Mouse (Mus musculus) embryonic facial prominence, embryonic 13.5 days (tissue): ENCODE measurements around the gene Arhgap23. TPM values are rescaled to one million over a fixed set of nuclear protein-coding genes. Genes with fewer than 3 reads are reported as not detected.

Source experiments
- ATAC-seq: fragments of 200-750 bp; cut with Nextera tagmentation; 2 replicates; pipeline ENCODE4 v1.8.0; 2017; ENCODE audit warnings: low read depth; ENCODE audit not compliant: insufficient number of reproducible peaks, insufficient read depth, low FRiP score, low TSS enrichment
- H3K27ac ChIP-seq: fragments of 300-500 bp; sonication (generic); 2 replicates; pipeline ENCODE4 v1.5.1; 2015; ENCODE audit warnings: moderate library complexity, mild to moderate bottlenecking, inconsistent platforms
- H3K27me3 ChIP-seq: fragments of 300-500 bp; sonication (generic); 2 replicates; pipeline ENCODE4 v1.6.1; 2015; ENCODE audit warnings: mild to moderate bottlenecking, inconsistent platforms
- H3K36me3 ChIP-seq: fragments of 300-500 bp; sonication (generic); 2 replicates; pipeline ENCODE4 v1.6.1; 2015; ENCODE audit warnings: mild to moderate bottlenecking, inconsistent platforms
- H3K4me1 ChIP-seq: fragments of 300-500 bp; sonication (generic); 2 replicates; pipeline ENCODE4 v1.6.1; 2015; ENCODE audit warnings: inconsistent platforms
- H3K4me2 ChIP-seq: fragments of 300-500 bp; sonication (generic); 2 replicates; pipeline ENCODE4 v1.6.1; 2015; ENCODE audit warnings: moderate library complexity, mild to moderate bottlenecking, inconsistent platforms
- H3K4me3 ChIP-seq: fragments of 300-500 bp; sonication (generic); 2 replicates; pipeline ENCODE4 v1.5.1; 2015; ENCODE audit warnings: mild to moderate bottlenecking, inconsistent platforms
- H3K9ac ChIP-seq: fragments of 300-500 bp; sonication (generic); 2 replicates; pipeline ENCODE4 v1.6.1; 2015; ENCODE audit warnings: mild to moderate bottlenecking, inconsistent platforms
- H3K9me3 ChIP-seq: fragments of 300-500 bp; sonication (generic); 2 replicates; pipeline ENCODE4 v1.6.1; 2016; ENCODE audit warnings: inconsistent platforms
- WGBS: fragments of 180-500 bp; shearing (Covaris S2); methylation state at CpG from one replicate; pipeline ENCODE4 v1.1.7; 2015; ENCODE audit warnings: mixed read lengths; 5-methylcytosine and 5-hydroxymethylcytosine counted together
- polyA plus RNA-seq: library from polyadenylated mRNA; unstranded; fragments of >200 nt; fragmentation: Nextera tagmentation; extraction: Ambion mirVana; gene quantifications from 2 replicates; pipeline ENCODE4 v1.2.1, GENCODE M21; 2015

Arhgap23 gene
- polyA plus RNA-seq, 1 experiment from 2014 or later = 8.4 TPM

DNA sequence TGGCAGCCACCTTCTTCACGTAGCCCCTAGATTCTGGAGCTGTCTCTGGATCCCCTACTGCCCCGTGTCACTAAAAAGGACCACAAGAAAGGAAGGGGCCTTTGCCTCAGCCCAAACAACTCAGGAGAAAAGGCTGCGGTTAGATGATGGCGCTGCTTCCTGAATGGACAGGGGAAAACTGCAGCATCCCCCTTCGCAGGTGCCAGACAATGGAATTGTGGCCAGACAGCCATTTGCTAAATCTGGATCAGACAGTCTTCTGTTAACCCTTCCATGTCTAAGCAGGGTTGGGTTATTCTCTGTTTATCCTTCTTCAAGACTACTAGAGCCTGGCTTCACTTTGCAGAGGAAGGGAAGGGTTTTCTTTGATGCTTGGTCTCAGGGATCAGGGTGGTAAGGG, 115.6 kb downstream of the Arhgap23 start:
- peaks cover 29% of the 10 kb centered on the region for H3K4me1 ChIP-seq
- no peak for ATAC-seq
- H3K27me3 ChIP-seq = peaks cover 59% of the 10 kb centered on the region
- no peaks in the 10 kb centered on the region for H3K36me3 ChIP-seq
- H3K27ac ChIP-seq = no peak overlapping the region
- 65% methylated on average over 5 of the region's 5 CpGs for WGBS
- H3K4me3 ChIP-seq = no peak overlapping the region
- no peaks in the 10 kb centered on the region for H3K9me3 ChIP-seq
- no peak overlapping the region for H3K4me2 ChIP-seq
- H3K9ac ChIP-seq = no peak overlapping the region

DNA sequence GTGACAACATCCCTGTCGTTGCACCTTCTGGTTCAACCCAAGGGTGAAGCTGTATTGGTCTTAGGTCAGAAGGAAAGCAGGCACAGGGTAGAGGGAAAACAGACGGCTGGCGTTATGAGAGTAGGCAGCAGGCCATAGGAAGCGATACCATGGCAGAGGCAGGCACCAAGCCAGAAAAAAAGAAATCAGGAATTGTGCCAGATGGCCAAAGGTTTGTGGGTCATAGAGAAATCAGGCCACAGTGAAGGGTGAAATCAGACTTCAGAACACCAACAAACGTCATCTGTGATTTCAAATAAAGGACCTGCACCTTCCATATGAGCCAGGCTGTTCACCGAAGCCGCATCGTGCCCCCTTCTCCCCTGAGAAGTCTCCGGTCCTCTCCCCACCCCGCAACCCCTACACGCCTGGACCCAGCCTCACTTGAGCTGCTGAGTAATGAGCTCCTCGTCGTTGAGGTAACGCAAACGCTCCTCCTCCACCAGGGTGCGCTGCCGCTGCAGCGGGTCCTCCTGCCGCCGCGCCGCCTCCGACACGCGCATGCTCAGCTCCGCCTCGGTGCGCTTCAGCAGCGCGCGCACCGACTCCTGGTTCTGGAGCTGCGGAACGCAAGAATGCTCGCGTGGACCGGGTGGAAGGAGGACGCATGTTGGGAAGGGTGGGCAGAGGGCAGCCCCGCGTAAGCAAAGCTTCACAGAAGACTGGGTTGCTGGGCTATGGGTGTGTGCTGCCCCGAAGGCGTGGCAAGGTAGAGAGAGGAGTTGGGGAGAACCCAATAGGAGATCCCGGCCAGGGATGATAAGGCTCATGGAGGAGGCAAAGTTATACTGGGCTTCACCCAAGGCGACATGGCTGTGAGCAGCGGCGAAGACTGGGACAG, 116.3 kb downstream of the Arhgap23 start:
- Histone ChIP-seq H3K27me3 (peaks cover 66% of the 10 kb centered on the region), H3K4me2 (peak overlapping the region; percentile 70), H3K27ac (no peak overlapping the region), H3K9ac (peak overlapping the region; percentile 37), H3K9me3 (no peaks in the 10 kb centered on the region), H3K4me3 (peak overlapping the region; percentile 43), H3K36me3 (no peaks in the 10 kb centered on the region), H3K4me1 (peaks cover 33% of the 10 kb centered on the region)
- 0 out of 2 replicates have a peak, but pooled peaks have one; percentile 22 for ATAC-seq
- 7% methylated on average over 46 of the region's 46 CpGs for WGBS

DNA sequence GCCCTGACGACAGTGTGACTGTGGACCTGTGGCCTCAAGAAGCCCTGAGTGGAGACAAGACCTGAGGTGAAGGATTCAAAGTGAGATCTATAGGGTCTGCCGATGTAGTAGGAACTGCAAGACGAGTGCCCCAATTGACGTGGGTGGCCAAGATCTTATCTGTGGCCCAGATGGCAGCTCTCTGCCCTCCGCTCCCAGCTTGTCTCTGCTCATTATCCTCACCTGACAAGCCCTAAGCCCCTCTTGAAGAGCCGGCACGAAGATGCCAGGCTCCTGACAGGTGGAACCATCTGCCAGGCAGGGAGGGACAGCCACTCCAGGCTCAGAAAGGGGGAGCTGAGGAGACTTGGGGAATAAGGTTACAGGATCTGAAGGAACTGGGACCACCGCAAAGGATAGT, 117.0 kb downstream of the Arhgap23 start:
- H3K27ac ChIP-seq = no peak overlapping the region
- peak overlapping the region; percentile 70 for H3K4me2 ChIP-seq
- H3K36me3 ChIP-seq = no peaks in the 10 kb centered on the region
- H3K27me3 ChIP-seq = peaks cover 73% of the 10 kb centered on the region
- H3K4me1 ChIP-seq = peaks cover 41% of the 10 kb centered on the region
- no peak for ATAC-seq
- H3K9ac ChIP-seq = no peak overlapping the region
- no peaks in the 10 kb centered on the region for H3K9me3 ChIP-seq
- peak overlapping the region; percentile 43 for H3K4me3 ChIP-seq
- 13% methylated on average over 8 of the region's 8 CpGs for WGBS

DNA sequence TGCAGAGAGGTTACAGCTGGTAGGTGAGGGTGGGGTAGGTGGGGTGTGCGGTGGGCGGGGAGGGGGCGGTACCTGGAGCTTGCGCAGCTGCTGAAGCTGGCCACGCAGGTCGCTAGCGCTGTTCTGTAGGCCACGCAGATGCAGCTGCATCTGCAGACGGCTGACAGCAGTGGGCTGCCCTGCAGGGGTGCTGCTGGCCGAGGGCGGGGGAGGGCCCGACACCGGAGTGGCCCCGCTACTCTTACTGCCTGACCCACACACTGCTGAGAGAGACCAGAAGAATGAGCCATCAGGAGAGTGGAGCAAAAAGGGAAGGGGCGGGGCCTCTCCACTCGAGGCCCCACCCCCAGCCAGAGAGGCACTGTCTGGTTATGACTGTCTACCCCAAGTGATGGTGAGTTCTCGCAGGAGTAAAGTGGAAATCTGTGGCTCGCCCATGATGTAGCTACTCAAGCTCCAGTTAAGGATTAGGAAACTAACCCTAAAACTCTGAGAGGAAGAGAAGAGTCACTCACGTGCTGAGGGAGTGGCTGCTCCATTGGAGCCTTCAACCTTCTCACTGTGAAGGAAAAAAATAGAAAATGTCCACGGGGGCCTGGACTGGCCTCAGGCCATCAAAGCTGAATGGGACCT, 117.7 kb downstream of the Arhgap23 start:
- 3% methylated on average over 20 of the region's 20 CpGs for whole genome bisulfite sequencing
- Histone ChIP-seq H3K4me1 (peaks cover 46% of the 10 kb centered on the region), H3K27ac (no peak overlapping the region), H3K9me3 (no peaks in the 10 kb centered on the region), H3K36me3 (no peaks in the 10 kb centered on the region), H3K4me2 (peak overlapping the region; percentile 70), H3K27me3 (peaks cover 80% of the 10 kb centered on the region), H3K9ac (no peak overlapping the region; the same call in 1 of the 2 replicates), H3K4me3 (peak overlapping the region; percentile 33)
- ATAC-seq = no peak

DNA sequence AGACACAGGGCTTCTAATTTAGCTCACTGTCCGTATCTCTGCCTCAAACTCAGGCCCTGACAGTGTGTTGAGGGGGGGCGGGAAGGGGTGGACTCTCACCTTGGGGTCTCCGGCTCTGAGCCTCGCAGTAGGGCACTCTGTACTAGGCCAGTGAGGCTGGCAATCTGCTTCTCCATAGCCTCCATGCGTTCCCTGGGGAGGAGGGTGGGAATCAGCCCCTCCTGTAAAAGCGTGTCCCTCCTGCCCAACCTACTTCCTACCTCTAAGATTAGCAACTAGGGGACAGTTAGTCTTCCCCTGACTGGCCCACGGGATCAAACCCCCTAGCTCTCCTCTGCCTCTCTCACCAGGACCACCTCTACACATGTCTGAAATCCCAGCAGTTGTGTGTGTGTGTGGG, 118.3 kb downstream of the Arhgap23 start:
- peaks cover 86% of the 10 kb centered on the region for H3K27me3 ChIP-seq
- H3K9me3 ChIP-seq = no peaks in the 10 kb centered on the region
- no peak overlapping the region for H3K9ac ChIP-seq
- WGBS = 19% methylated on average over 7 of the region's 7 CpGs
- no peak overlapping the region for H3K4me2 ChIP-seq
- no peak overlapping the region for H3K4me3 ChIP-seq
- no peak for ATAC-seq
- H3K27ac ChIP-seq = no peak overlapping the region
- H3K36me3 ChIP-seq = no peaks in the 10 kb centered on the region
- peaks cover 46% of the 10 kb centered on the region for H3K4me1 ChIP-seq

DNA sequence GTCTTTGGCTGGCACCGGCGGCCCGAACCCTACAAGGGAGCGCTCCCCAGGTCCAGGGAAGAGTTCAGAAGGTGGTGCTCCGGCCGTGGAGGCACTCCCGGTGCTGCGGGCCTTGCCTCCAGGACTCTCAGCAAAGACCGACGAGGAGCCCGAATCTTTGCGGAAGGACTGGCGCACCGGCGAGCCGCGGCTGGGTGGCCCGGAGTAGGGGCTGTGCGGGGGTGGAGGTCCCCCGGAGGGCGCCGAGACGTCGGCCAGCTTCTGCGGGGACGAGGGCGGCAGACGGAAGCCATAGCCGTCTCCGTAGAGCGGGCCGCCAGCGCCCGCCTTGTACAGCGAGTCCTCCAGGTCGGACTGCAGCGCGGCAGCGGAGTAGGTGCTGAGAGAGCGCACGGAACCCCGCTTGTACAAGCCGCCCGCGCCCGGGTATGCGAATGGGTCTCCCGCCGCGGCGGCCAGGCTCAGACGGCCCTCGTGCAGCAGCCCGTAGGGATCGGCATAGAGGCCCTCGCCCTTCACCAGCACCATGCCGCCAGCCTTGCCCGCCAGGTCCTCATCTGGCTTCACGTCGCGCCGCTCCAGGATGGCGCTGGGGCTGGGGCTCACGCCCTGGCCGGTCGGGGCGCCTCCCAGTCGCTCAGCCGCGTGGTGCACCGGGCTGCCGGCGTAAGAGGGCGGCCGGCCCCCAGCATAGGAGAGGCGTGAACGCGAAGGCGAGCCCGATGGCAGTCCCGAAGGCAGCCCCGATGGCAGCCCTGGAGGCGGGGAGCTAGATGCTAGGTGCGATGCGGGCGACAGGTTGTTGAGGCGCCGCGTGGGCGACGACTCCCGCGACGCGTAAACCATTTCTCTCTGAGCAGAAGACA, 119.3 kb downstream of the Arhgap23 start:
- peaks cover 46% of the 10 kb centered on the region for H3K4me1 ChIP-seq
- H3K9me3 ChIP-seq = no peaks in the 10 kb centered on the region
- H3K36me3 ChIP-seq = no peaks in the 10 kb centered on the region
- peaks cover 92% of the 10 kb centered on the region for H3K27me3 ChIP-seq
- ATAC-seq = no peak
- H3K9ac ChIP-seq = peak overlapping the region; percentile 54; the same call in 1 of the 2 replicates
- H3K4me2 ChIP-seq = peak overlapping the region; percentile 54
- no peak overlapping the region for H3K27ac ChIP-seq
- peak overlapping the region; percentile 35 for H3K4me3 ChIP-seq
- WGBS = 4% methylated on average over 95 of the region's 95 CpGs

DNA sequence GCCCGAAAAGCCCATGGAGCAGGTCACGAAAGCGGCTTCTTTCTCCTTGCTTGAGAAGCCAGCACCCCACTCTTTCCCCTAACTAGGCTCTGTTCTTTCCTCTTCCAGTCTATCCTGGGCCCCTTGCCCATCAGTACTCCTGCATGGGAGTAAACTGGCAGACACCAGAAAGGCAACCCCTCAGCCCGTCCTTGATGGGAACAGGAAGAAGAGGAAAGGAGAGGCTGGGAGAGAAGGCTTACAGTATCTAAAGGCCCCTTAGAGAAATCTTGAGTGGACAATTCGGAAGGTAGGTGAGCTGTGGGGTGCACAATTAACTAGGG, 119.9 kb downstream of the Arhgap23 start:
- no peak for ATAC-seq
- Histone ChIP-seq H3K27ac (no peak overlapping the region), H3K9ac (no peak overlapping the region), H3K36me3 (no peaks in the 10 kb centered on the region), H3K4me3 (peak overlapping the region; percentile 35), H3K4me1 (peaks cover 49% of the 10 kb centered on the region), H3K4me2 (peak overlapping the region; percentile 54), H3K9me3 (no peaks in the 10 kb centered on the region), H3K27me3 (peaks cover 90% of the 10 kb centered on the region)
- 31% methylated on average over 5 of the region's 5 CpGs for WGBS

DNA sequence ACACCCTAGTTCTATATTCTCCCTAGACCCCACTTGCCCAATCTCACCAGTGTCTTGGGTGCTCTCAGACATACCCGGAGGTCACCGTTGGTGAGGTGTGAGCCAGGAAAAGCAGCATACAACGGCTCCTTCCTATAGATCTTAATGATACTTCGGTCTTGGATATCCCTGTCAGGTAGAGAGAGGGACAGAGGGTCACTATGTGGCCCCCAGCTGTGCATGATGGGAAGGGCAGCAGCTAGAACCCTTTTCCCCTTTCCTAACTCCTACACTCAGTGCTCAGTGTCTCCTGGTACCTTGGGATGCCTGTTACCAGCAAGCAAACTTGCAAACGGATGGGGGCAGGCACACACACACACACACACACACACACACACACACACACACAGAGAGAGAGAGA, 120.3 kb downstream of the Arhgap23 start:
- Histone ChIP-seq H3K4me1 (peaks cover 52% of the 10 kb centered on the region), H3K4me3 (no peak overlapping the region), H3K27ac (no peak overlapping the region), H3K9me3 (no peaks in the 10 kb centered on the region), H3K27me3 (peaks cover 86% of the 10 kb centered on the region), H3K9ac (no peak overlapping the region), H3K36me3 (no peaks in the 10 kb centered on the region), H3K4me2 (no peak overlapping the region)
- ATAC-seq = no peak
- 36% methylated on average over 5 of the region's 5 CpGs for WGBS

DNA sequence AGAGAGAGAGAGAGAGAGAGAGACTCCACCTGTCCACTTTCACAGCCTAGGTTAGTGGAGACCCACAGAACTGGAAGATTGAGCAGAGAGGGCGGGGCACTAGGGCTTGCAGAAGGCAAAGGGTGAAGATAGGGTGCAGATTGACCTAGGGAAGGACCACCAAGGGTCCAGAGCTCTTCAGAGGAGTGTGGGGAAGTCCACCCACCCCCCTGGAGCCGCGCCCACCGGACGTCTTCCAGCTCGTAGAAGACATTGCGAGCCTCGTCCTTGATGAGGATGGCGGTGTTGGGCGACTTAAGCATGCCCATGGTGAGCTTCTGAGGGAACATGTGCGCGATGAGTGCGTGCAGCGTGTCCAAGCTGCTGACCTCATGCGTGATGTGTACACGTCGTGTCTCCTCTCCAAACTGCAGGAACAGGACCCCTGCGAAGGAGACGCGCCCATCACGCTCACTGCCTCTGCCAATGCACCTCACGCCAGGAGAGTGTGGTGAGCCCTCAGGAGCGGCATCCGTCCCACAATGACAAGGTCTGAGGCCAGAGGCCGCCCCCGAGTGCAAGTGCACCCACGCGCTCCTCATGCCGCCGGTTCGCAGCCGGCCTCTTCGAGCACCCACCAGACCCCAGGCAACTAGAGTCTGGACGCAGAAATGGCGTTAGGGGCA, 120.9 kb downstream of the Arhgap23 start:
- no peaks in the 10 kb centered on the region for H3K36me3 ChIP-seq
- peak overlapping the region; percentile 86 for H3K4me2 ChIP-seq
- peaks cover 84% of the 10 kb centered on the region for H3K27me3 ChIP-seq
- peaks cover 58% of the 10 kb centered on the region for H3K4me1 ChIP-seq
- H3K27ac ChIP-seq = no peak overlapping the region
- H3K4me3 ChIP-seq = peak overlapping the region; percentile 47
- 12% methylated on average over 35 of the region's 35 CpGs for WGBS
- H3K9ac ChIP-seq = no peak overlapping the region
- ATAC-seq = no peak
- no peaks in the 10 kb centered on the region for H3K9me3 ChIP-seq

DNA sequence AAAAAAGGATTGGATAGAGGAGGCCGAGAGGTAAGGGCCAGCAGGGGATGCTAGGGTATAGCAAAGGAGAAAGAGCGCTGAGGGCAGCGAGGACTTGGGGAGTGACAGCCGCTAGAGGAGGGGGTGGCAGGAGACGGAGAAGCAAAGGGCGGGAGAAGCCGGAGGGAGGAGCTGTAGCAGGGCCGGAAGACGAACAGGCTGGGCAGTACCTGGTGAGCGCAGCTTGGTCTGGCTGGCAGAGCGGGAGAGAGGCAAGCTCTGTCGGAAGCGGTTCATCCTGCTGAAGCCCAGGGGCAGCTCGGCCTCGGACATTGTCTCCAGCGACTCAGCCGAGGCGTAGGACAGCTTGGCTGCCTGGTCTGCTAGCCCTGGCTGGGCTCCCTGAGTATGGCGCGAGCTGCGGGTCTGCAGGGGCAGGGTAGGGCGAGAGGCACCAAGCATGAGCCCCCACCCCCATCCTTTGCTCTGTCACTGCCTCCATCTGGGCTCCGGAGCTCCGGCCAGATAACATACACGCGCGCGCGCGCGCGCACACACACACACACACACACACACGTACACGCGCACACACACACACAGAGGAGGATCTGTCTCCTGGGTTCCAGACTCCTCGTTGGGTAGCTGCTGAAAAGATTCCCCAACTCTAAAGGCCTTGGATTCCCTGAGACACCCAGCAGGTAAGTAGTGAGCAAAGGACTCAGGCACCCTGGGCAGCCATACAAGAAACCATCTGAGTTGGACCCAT, 121.7 kb downstream of the Arhgap23 start:
- Histone ChIP-seq H3K36me3 (no peaks in the 10 kb centered on the region), H3K9ac (peak overlapping the region; percentile 64), H3K4me3 (peak overlapping the region; percentile 47), H3K27ac (no peak overlapping the region), H3K4me1 (peaks cover 59% of the 10 kb centered on the region), H3K27me3 (peaks cover 82% of the 10 kb centered on the region), H3K4me2 (peak overlapping the region; percentile 86), H3K9me3 (no peaks in the 10 kb centered on the region)
- ATAC-seq = no peak
- WGBS = under 1% methylated on average over 36 of the region's 36 CpGs
